Mouse (Mus musculus) brain, embryonic 14.5 days (tissue): ENCODE results near the gene Tnfaip2.

Experiments
- CTCF ChIP-seq: fragments of 200-500 bp; IDR thresholded peaks from 2 replicates; pipeline ENCODE4 v1.5.1; 2012; ENCODE audit warnings: inconsistent platforms, mild to moderate bottlenecking, moderate library complexity, borderline replicate concordance; ENCODE audit not compliant: insufficient read depth, insufficient read length; ENCODE audit errors: extremely low read depth
- POLR2A ChIP-seq: fragments of 200-500 bp; IDR thresholded peaks from 2 replicates; pipeline ENCODE4 v1.6.1; 2012; ENCODE audit warnings: mild to moderate bottlenecking, inconsistent platforms, borderline replicate concordance; ENCODE audit not compliant: poor library complexity, insufficient read depth, insufficient read length, severe bottlenecking; ENCODE audit errors: extremely low read depth

DNA sequence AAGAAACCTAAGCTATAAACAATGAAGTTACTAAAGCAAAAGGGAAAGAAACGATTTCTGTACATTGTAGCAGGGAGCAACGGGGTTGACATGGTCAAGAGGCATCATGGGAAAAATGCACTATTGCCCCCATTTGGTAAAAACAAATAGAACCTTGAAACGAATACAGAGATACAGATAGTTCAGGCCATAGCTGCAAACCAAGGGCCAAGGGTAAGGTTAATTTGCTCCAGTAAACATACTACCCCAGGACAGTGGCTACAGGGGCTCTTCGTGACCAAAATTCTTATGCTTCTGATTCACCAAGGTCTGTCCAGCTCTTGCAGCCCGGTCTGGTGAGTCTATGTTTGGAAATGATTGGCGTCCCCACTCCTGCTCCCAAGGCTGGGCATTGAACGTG, 21.3 kb downstream of the Tnfaip2 start:
- TF ChIP-seq CTCF (no peak), POLR2A (no peak)
